Mouse (Mus musculus) stomach, postnatal 0 days (tissue): Measurements from ENCODE around the gene Cap1.

Experiments used
- CTCF ChIP-seq: IDR thresholded peaks from 2 replicates; pipeline ENCODE4 v1.5.1; 2016; ENCODE audit warnings: antibody characterized with exemption, low read depth, mild to moderate bottlenecking, moderate library complexity
- EP300 ChIP-seq: optimal IDR thresholded peaks from 2 replicates; pipeline ENCODE3; 2016; ENCODE audit warnings: antibody characterized with exemption

DNA sequence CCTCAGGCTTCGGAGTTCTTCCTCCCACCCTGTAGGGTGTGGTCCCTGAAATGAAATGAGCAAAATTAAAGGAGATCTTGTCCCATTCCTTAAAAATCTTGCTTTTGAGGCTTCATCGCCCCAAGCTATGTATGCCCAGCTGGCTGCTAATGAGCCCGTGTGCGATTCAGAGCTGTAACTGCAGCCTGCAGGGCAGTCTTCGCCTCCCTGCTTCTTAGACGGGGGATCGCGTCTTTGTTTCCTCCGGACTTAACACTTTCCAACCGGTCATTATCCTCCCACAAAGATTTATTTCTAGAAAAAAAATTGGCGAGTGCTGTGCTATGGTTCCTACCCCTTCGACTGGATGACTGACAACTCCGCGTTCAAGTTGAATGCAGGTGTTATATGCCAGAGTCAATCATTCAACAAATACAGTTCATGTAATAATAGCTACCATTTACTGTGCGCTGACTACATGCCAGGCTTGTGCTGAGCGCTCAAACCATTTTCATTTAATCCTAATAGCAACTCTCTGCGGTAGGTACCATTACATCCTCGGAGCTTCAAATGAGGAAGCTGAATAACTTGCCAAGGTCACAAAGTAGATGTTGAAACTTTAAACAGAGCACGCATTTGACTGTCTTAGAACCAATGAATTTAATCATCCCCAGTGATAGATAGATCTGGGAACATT lies 861 bp upstream of the Cap1 start:
- TF ChIP-seq CTCF (no peak), EP300 (peak; percentile 20)
